Mouse (Mus musculus) ES-Bruce4 (cell line): ENCODE measurements around the gene Lrsam1.

Experiments used
- CTCF ChIP-seq: IDR thresholded peaks from one replicate; pipeline ENCODE4 v1.8.1; 2011; ENCODE audit warnings: low read depth, low read length
- EP300 ChIP-seq: IDR thresholded peaks from 2 replicates; pipeline ENCODE4 v1.6.1; 2011; ENCODE audit warnings: low read depth, low read length; ENCODE audit not compliant: insufficient read depth
- POLR2A ChIP-seq: IDR thresholded peaks from one replicate; pipeline ENCODE4 v1.8.1; 2011; ENCODE audit warnings: low read length; ENCODE audit not compliant: insufficient read depth

DNA sequence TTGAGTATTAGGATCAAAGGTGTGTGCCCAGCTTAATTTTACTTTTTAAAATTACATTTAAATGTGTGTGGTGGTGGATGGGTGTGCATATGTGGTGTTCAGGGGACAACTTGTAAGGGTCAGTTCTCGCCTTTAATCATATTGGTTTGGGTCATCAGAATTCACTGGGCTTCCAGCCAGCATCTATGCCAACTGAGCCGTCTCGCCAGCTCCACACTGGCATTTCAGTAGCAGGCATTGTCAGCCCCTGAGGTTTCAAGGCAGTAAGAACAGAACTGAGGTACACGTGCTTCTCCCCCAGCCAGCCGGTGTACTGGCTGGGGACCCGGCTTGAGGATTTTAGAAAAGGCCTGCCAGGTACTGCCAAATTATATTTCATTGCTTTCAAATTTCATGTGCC lies 35.7 kb upstream of the Lrsam1 start:
- TF ChIP-seq CTCF = no peak
- no peak for TF ChIP-seq POLR2A
- TF ChIP-seq EP300 = no peak
